Mouse (Mus musculus): ENCODE measurements around the gene Olfr772. TPM values are rescaled to one million over a fixed set of nuclear protein-coding genes. Genes with fewer than 3 reads are reported as not detected.
"Not testable (repeated sequence)": the region's sequence is repeated elsewhere in the genome, so short reads cannot be mapped to it uniquely, and the experiment has no call there.

Gene Olfr772
- total RNA-seq (2021): not detected
- long read RNA-seq, experiment 1: 0 reads
- long read RNA-seq, experiment 2: 0 reads

DNA sequence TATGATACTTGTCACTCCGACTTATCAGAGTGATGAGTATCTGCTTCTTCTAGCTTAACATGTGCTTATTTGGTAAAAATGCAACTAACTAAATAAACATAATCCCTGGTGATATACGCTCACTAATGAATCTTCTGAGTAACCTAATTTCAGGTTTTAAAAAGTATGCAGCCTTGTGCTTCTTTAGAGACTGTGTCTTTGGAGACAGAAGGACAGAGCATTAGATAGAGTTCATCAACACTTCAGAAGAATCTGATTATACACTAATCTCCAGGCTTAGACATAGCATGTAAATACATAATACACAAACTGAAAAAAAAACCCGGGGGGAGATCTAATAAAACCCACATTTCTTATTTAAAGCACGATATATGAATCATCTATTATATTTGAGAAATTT, at the start of gene Olfr772:
Gene Olfr772 (minus strand): TSS at position 101 of the 400 bp plus-strand sequence.
- not testable (repeated sequence) for DNase-seq (ENCODE audit: low spot score in 2 of 2)

DNA sequence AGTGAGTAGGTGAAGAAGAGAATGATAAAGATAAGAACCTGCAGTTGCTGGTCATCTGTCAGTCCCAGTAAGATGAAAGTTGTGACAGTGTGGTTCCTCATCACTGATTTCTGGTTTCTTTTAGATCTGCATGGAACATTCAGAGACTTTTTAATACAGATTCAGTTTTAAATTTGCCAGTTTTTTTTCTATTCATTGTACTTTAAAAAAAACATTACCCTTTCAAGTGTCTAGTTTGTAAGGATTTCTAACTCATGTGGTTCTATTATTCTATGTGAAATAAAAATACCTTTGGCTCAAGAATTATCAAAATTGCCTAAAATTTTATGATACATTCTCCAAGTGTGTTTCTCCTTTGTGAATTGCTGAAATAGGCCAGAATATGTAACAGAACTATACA, 9.6 kb upstream of the Olfr772 start, which contains the start of gene Olfr773:
Gene Olfr773 (minus strand): TSS at position 101 of the 400 bp plus-strand sequence.
- DNase-seq (ENCODE audit: low spot score in 2 of 2): not testable (repeated sequence)

DNA sequence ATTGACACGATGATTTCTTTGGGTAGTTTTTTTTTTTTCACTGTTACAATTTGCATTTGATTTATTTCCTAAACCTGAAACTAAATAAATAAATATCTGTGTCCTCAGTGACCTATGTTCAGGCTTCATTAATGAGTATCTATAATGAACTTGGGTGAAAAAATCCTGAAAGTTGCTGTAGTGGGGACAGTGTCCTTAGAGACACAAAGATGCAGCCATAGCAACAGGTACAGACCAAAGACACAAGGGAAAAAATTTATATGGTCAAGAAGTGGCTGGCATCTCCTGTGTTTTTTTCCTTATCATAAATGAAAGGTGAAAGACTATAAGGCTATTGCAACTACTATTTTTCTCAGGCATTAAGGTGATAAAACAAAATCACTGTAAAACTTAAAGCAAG, 13.1 kb downstream of the Olfr772 start, which contains the start of gene Olfr771:
Gene Olfr771 (minus strand): TSS at position 101 of the 400 bp plus-strand sequence.
- DNase-seq (ENCODE audit: low spot score in 2 of 2): no peak

DNA sequence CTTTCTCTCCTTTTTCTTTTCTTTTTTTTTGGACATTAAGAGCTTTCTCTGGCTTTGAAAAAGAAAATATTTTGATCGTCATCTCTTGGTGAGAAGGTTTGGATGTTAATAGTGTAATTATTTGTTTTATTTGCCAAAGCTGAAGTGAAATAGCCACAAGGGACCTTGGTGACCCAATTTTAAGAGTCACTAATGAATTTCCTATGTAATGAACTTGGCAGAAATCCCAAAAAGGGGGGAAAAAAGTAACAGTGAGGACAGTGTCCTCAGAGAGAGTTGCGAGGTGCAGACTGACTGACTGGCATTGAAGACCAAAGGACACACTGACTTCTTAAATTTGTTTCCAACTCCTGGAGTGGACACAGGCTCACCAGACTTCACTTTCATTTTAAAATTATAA, 38.8 kb downstream of the Olfr772 start, which contains the start of gene Olfr770:
Gene Olfr770 (minus strand): TSS at position 101 of the 400 bp plus-strand sequence.
- DNase-seq (ENCODE audit: low spot score in 2 of 2): no peak

Other genes starting within 250 kb of the Olfr772 start
- gene Itga7, start 244.1 kb downstream of the Olfr772 start, total RNA-seq (2021): 10 to 100 TPM; 28.1 to 28.5 TPM
- not detected for gene Mettl7b, start 216.9 kb downstream of the Olfr772 start, total RNA-seq (2021)
- not detected for gene Olfr9, start 188.5 kb downstream of the Olfr772 start, total RNA-seq (2021)
- gene Olfr763, start 167.1 kb downstream of the Olfr772 start, total RNA-seq (2021): not detected
- not detected for gene Olfr764-ps1, start 138.0 kb downstream of the Olfr772 start, total RNA-seq (2021)
- gene Olfr765, start 127.9 kb downstream of the Olfr772 start, total RNA-seq (2021): not detected
- not detected for gene Olfr766-ps1, start 108.9 kb downstream of the Olfr772 start, total RNA-seq (2021)
- not detected for gene Olfr767, start 95.0 kb downstream of the Olfr772 start, total RNA-seq (2021)
- not detected for gene Olfr768, start 78.5 kb downstream of the Olfr772 start, total RNA-seq (2021)
- not detected for gene Olfr769, start 60.1 kb downstream of the Olfr772 start, total RNA-seq (2021)
- not detected for gene Olfr770, start 38.9 kb downstream of the Olfr772 start, total RNA-seq (2021)
- gene Olfr771, start 13.2 kb downstream of the Olfr772 start, total RNA-seq (2021): not detected
- not detected for gene Olfr773, start 9.5 kb upstream of the Olfr772 start, total RNA-seq (2021)
- gene Olfr774, start 58.3 kb upstream of the Olfr772 start, total RNA-seq (2021): not detected
- not detected for gene Olfr775, start 70.5 kb upstream of the Olfr772 start, total RNA-seq (2021)
- not detected for gene Olfr776, start 81.2 kb upstream of the Olfr772 start, total RNA-seq (2021)
- not detected for gene Olfr777, start 93.6 kb upstream of the Olfr772 start, total RNA-seq (2021)
- gene Olfr780, start 140.2 kb upstream of the Olfr772 start, total RNA-seq (2021): not detected
- gene Olfr781, start 150.9 kb upstream of the Olfr772 start, total RNA-seq (2021): not detected
- not detected for gene Olfr782, start 170.9 kb upstream of the Olfr772 start, total RNA-seq (2021)
- under 1 TPM in 1 of 2 experiments, not detected in 1; 0.14 TPM for gene Olfr784, start 206.2 kb upstream of the Olfr772 start, total RNA-seq (2021)
- gene Olfr785, start 227.5 kb upstream of the Olfr772 start, total RNA-seq (2021): not detected
- not detected for gene Olfr786, start 249.4 kb upstream of the Olfr772 start, total RNA-seq (2021)

Data from layer of hippocampus, postnatal 14 days (tissue).